Mouse (Mus musculus): ENCODE data around the gene T2.
A peak's percentile ranks its signal among the peaks of the same experiment; 100 is the strongest.
"Not testable (repeated sequence)": the region's sequence is repeated elsewhere in the genome, so short reads cannot be mapped to it uniquely, and the experiment has no call there.

The T2 gene

GRCm38 (mm10) chr17:8355692-8356091, at the start of gene T2:
T2 (plus strand) TSS chr17:8355992.
- no peak for DNase-seq

- peak; percentile 96 to 97 for DNase-seq
Measured at GRCm38 (mm10) chr17:8310838-8311614, 44.8 kb upstream of the T2 start, which contains the start of gene Sft2d1. Sft2d1 (plus strand) TSS chr17:8311102.

GRCm38 (mm10) chr17:8311751-8312150, 44.0 kb upstream of the T2 start:
- DNase-seq, result no peak

GRCm38 (mm10) chr17:8313976-8314375, 41.8 kb upstream of the T2 start:
- DNase-seq, result peak; percentile 63 to 67

GRCm38 (mm10) chr17:8316251-8316650, 39.5 kb upstream of the T2 start:
- DNase-seq, result no peak

- not testable (repeated sequence) for DNase-seq
Measured at GRCm38 (mm10) chr17:8326877-8327276, 28.9 kb upstream of the T2 start.

GRCm38 (mm10) chr17:8328511-8329174, 27.1 kb upstream of the T2 start:
- DNase-seq, result no peak

GRCm38 (mm10) chr17:8330602-8331001, 25.2 kb upstream of the T2 start:
- DNase-seq, result no peak

GRCm38 (mm10) chr17:8337159-8337558, 18.6 kb upstream of the T2 start, which contains the start of gene Prr18:
Prr18 (plus strand) TSS chr17:8337459.
- not testable (repeated sequence) for DNase-seq

- DNase-seq, result no peak
Measured at GRCm38 (mm10) chr17:8339666-8340374, 16.0 kb upstream of the T2 start.

GRCm38 (mm10) chr17:8340407-8341359, 15.1 kb upstream of the T2 start:
- peak in 1 of 2 experiments; percentile 11 for DNase-seq

GRCm38 (mm10) chr17:8341360-8341963, 14.3 kb upstream of the T2 start:
- DNase-seq, result no peak

- DNase-seq, result no peak
Measured at GRCm38 (mm10) chr17:8342706-8343105, 13.1 kb upstream of the T2 start.

- peak; percentile 53 to 71 for DNase-seq
Measured at GRCm38 (mm10) chr17:8343416-8343815, 12.4 kb upstream of the T2 start.

- DNase-seq, result no peak
Measured at GRCm38 (mm10) chr17:8347765-8348285, 8.0 kb upstream of the T2 start.

GRCm38 (mm10) chr17:8348941-8349340, 6.9 kb upstream of the T2 start:
- no peak for DNase-seq

- DNase-seq, result no peak
Measured at GRCm38 (mm10) chr17:8351088-8351487, 4.7 kb upstream of the T2 start.

- DNase-seq, result no peak
Measured at GRCm38 (mm10) chr17:8357498-8357897, 1.7 kb downstream of the T2 start.

- no peak for DNase-seq
Measured at GRCm38 (mm10) chr17:8360876-8361275, 5.1 kb downstream of the T2 start.

GRCm38 (mm10) chr17:8361281-8362103, 5.7 kb downstream of the T2 start:
- DNase-seq, result no peak
